Mouse (Mus musculus) C2C12 (cell line): ENCODE data around the gene Stim1.

Experiments used
- CTCF ChIP-seq: IDR thresholded peaks from one replicate; pipeline ENCODE4 v1.5.1; 2011; ENCODE audit not compliant: control insufficient read depth, insufficient read depth, insufficient read length
- MAX ChIP-seq: IDR thresholded peaks from one replicate; pipeline ENCODE4 v1.6.1; 2011; ENCODE audit warnings: mild to moderate bottlenecking, control low read depth
- MYOG ChIP-seq: IDR thresholded peaks from one replicate; pipeline ENCODE4 v1.6.1; 2011; ENCODE audit not compliant: control insufficient read depth, insufficient read length; ENCODE audit errors: extremely low read depth
- USF1 ChIP-seq: IDR thresholded peaks from one replicate; pipeline ENCODE4 v1.6.1; 2011; ENCODE audit warnings: low read depth, mild to moderate bottlenecking, control low read depth, moderate library complexity

- TF ChIP-seq CTCF (no peak), USF1 (no peak), MAX (no peak), MYOG (no peak)
These were observed 46.5 kb downstream of the Stim1 start for GRCm38 (mm10) chr7:102314107-102314506.
